Mouse (Mus musculus) forelimb bud, embryonic 11.5 days (tissue): ENCODE data around the gene Ptger1.

Experiments used
- DNase-seq: peaks from one replicate; pipeline ENCODE4 v3.0.0-alpha.2; 2012; ENCODE audit warnings: low read depth, low spot score

Gene Ptger1

GRCm38 (mm10) chr8:83665969-83666865, at the start of gene Ptger1:
TSS of gene Ptger1 (plus strand) at chr8:83666678.
- DNase-seq = no peak

GRCm38 (mm10) chr8:83617111-83617510, 49.4 kb upstream of the Ptger1 start:
- no peak for DNase-seq

- DNase-seq = no peak
Observed at GRCm38 (mm10) chr8:83618566-83618965, 47.9 kb upstream of the Ptger1 start.

GRCm38 (mm10) chr8:83619568-83620285, 46.8 kb upstream of the Ptger1 start:
- DNase-seq = no peak

GRCm38 (mm10) chr8:83621691-83622388, 44.6 kb upstream of the Ptger1 start:
- no peak for DNase-seq

GRCm38 (mm10) chr8:83622389-83622989, 44.0 kb upstream of the Ptger1 start:
- peak; percentile 85 for DNase-seq

GRCm38 (mm10) chr8:83623549-83623948, 42.9 kb upstream of the Ptger1 start:
- no peak for DNase-seq

GRCm38 (mm10) chr8:83624739-83625138, 41.7 kb upstream of the Ptger1 start:
- no peak for DNase-seq

- no peak for DNase-seq
Observed at GRCm38 (mm10) chr8:83625676-83626299, 40.7 kb upstream of the Ptger1 start.

- no peak for DNase-seq
Observed at GRCm38 (mm10) chr8:83632083-83632707, 34.3 kb upstream of the Ptger1 start.

GRCm38 (mm10) chr8:83638856-83639255, 27.6 kb upstream of the Ptger1 start:
- no peak for DNase-seq

- DNase-seq = no peak
Observed at GRCm38 (mm10) chr8:83639649-83640048, 26.8 kb upstream of the Ptger1 start.

GRCm38 (mm10) chr8:83647511-83647910, 19.0 kb upstream of the Ptger1 start:
- no peak for DNase-seq

GRCm38 (mm10) chr8:83648031-83648430, 18.4 kb upstream of the Ptger1 start:
- DNase-seq = no peak

GRCm38 (mm10) chr8:83649699-83650098, 16.8 kb upstream of the Ptger1 start:
- no peak for DNase-seq

- peak; percentile 98 for DNase-seq
Observed at GRCm38 (mm10) chr8:83652030-83652743, 14.3 kb upstream of the Ptger1 start, which contains the start of gene Gipc1. TSS of gene Gipc1 (plus strand) at chr8:83652677.

GRCm38 (mm10) chr8:83652744-83653661, 13.5 kb upstream of the Ptger1 start:
- no peak for DNase-seq

- DNase-seq = no peak
Observed at GRCm38 (mm10) chr8:83653662-83654017, 12.8 kb upstream of the Ptger1 start.

GRCm38 (mm10) chr8:83654725-83655124, 11.8 kb upstream of the Ptger1 start:
- DNase-seq = no peak
